Mouse (Mus musculus) kidney, adult 18-20 months (tissue): ENCODE data around the gene Chst2.

Experiments
- DNase-seq: peaks from one replicate; pipeline ENCODE4 v3.0.0; 2021

Chst2 gene

GRCm38 (mm10) chr9:95353829-95354391, 52.6 kb downstream of the Chst2 start:
- no peak for DNase-seq

GRCm38 (mm10) chr9:95351968-95352367, 54.6 kb downstream of the Chst2 start:
- no peak for DNase-seq

- no peak for DNase-seq
These were observed 56.0 kb downstream of the Chst2 start for GRCm38 (mm10) chr9:95350550-95350949.
